Mouse (Mus musculus): ENCODE measurements at regions not wholly inside any gene's neighbourhood (a gene's known extent, or its start where the extent isn't known, plus 50 kb on each side); places are given as distances from the start of the nearest gene placed in this dataset.

- no peak for DNase-seq
These were observed 76.7 kb downstream of the Trim29 start for GRCm38 (mm10) chr9:43387397-43387796.

DNA sequence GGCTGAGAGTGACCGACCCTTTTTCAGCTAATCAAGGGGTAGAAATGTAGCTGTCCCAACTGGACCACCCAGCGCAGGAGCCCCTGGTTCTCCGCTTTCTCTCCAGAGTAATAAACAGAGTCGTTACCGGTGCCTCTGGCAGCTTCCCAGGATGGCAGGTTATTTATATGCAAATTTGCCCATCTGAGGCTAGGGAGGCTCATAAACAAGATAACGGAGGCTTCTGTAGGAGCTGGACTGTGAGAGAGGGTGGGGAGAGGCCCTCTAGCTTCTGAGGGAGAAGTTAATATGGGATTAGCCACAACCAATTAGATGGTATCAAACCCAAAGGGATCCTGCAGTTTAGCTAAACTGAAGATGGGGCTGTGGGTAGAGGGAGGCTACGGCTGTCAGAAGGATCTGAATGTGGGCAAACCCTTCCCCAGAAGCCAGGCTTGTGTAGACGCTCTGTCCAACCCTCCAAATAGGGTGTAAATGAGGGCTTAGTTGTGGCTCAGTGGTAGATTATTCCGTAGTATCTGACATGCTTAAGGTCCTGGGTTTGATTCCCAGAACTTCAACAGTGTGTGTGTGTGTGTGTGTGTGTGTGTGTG, 78.9 kb downstream of the Trim29 start:
- DNase-seq = no peak

DNA sequence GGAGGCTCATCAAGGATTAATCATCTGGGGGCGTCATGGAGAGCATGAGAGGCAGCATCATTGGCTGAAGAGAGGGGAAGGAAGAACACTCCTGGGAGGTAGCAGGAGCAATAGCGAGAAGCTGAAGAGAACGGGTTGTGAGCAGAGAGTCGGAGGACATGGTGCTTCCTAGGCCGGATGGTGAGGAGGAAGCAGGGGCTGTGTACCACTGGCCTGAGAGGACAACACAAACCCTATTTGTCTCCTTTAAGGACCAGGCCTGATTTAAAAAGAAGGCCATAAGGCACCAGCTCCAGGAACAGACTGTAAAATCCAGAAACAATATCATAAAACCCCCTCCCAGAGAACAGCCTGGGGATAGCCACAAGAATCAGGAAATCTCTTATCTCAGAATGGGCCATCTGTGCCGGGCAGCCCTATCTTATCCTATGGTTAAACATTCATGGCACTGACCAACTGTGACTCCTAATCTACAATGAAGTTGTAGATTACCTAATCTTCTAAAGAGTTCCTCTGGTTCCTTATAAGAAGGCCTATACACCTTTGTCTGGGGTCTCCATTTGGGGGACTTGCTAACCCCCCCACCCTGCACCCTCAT, 81.9 kb downstream of the Trim29 start:
- DNase-seq = no peak

GRCm38 (mm10) chr9:43394204-43394603, 83.6 kb downstream of the Trim29 start:
- peak; percentile 5 for DNase-seq

GRCm38 (mm10) chr9:43395209-43395608, 84.6 kb downstream of the Trim29 start:
- no peak for DNase-seq

DNA sequence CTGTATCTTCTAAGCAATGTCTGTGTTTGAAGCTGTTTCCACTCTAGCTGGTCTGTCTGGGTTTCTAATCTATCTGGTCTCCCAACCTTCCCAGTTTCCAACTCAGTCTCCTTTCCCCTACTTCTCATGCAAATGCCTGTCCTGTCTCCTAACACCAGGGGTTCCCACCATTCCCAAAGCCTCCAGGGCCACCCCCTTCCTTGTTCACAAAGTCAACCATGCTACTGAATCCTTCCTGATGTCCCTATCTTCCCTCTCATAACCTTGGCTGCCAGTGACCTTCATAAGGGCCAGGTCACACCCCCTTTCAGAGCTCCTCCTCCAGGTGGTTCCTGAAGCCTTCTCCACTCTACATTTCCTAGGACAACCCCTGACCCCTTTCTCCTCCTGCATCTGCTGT, 85.9 kb downstream of the Trim29 start:
- DNase-seq = no peak

GRCm38 (mm10) chr9:43408493-43408892, 97.8 kb downstream of the Trim29 start:
- DNase-seq = no peak

DNA sequence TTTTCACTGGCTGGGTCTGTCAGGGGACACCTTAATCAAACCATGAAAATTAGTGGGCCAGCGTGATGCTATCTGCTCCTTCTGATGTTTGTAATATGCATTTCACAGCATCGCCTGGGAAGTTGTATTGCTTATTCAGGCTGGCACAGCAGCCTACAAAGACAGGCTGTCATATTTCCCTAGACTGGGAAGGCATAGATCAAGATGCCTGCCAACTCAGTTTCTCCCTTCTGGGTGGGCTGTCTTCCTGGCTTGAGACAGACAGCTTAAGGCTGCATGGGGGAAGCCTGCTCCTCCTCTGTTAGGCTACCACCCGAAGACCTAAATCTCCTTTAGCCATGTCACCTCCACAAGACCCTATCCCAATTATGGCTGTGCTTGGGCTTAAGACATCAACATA, 101.8 kb downstream of the Trim29 start:
- DNase-seq = no peak

DNA sequence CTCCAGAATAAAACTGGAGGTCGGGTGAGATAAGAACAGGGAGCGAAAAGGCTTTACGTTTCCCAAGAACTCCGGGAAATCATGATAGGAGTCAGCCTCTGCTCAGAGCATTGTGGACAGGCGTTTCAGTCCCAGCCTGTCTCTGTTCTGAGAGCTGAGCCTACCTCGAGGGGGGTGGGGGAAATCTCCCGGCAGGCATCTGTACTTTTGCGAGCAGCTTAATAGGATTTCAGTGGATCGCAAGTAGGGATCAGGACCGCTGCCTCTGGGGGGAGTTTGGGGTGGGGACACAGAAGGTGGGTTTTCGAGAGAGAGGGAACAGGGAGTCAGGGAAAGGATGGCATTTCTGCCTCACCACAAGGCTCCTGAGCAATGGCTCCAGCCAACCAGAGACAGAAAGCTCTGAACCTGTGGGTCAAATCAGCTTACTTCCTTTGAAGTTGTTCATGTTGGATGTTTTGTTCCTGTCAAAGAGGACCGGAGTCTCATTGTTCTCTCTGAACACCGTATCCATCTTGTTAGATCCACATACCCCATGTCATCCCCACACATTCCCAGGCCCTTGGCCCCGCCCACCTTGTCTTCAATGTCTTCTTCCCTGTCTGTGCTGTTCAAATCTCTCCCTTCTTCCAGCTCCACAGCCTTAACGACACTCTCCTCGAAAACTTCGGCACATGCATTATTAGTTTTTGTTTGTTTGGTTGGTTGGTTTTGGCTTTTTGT, 109.5 kb downstream of the Trim29 start:
- DNase-seq = no peak

- no peak for DNase-seq
These were observed 116.4 kb downstream of the Trim29 start for GRCm38 (mm10) chr9:43427007-43427406.

DNA sequence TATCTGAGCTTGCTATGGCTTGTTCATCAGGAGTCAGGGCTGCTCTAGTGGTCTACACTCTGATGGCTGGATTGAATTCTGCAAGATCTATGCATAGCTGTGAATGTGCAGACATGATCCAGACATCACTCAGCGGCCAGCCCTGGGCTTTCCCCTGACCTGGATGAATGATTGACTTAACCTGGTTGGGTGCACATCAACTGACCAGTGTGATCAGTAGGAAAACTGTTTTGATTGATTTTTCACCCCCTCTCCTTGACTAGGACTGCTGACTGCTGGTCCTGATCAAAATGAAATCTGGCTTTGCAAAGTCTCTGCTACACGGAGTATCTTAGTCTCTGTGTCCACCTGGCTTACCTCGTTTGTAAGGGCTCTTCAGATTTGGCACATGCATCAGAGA, 123.3 kb downstream of the Trim29 start:
- no peak for DNase-seq

DNA sequence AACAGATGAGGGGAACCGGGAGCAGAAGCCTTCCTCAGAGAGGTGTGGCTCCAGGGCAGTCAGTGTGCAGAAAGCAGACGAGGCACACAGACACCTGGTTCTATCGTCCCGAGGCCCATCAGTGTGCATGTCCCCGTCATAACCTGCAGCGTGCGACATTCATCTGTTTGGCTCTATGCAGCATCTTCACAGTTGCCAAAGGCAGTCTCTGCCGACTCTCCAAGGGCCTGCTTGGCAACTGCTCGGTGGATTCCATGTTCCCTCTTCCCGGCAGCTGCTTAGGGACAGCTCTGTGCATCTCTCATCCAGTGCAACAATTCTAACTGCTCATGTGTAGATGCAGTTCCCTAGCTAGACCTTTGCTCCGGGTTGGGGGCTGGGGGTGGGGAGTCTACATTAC, 127.8 kb downstream of the Trim29 start:
- DNase-seq = no peak

- DNase-seq = no peak
These were observed 130.4 kb downstream of the Trim29 start for GRCm38 (mm10) chr9:43440959-43441510.

DNA sequence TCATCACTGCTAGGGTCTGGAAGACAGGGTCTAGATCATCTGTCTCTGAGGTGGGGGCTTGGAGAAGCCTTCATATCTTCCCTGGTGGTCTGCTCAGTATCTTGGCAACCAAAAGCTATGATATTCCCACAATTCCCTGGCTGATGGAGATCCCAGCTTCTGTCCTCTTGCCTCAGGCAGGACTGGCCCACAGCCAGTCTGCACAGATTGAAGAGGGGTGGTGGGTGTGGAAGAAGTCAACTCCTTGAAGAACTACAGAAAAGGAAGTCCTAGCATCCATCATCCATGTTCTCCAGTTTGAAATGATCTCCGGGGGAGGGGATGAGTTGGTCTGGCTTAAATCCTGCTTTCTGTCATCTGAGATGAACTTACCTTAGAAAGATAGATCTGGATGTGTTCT, 134.8 kb downstream of the Trim29 start:
- no peak for DNase-seq

GRCm38 (mm10) chr9:43447372-43447771, 136.7 kb downstream of the Trim29 start:
- no peak for DNase-seq

GRCm38 (mm10) chr9:43448981-43449380, 138.3 kb downstream of the Trim29 start:
- DNase-seq = no peak

- no peak for DNase-seq
These were observed 143.4 kb downstream of the Trim29 start for GRCm38 (mm10) chr9:43453953-43454582.

DNA sequence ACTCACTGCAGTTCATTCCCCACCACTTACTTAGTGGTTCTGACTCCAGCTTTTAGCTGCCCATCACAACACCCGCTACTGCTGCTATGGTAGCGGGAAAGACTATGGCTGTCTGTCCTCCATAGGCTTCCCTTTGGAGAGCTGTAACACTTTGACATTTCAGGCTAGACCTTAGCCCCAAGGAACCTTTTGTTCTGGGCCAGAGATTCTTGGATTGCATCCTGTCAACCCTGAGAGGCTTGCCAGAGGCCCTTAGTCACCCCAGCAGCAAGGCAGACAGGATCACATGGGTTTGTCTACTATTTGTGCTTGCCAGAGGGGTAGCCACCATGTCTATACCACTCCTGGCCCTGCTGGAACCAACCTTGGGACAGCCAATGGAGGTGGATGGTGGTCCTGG, 147.1 kb downstream of the Trim29 start:
- no peak for DNase-seq

DNA sequence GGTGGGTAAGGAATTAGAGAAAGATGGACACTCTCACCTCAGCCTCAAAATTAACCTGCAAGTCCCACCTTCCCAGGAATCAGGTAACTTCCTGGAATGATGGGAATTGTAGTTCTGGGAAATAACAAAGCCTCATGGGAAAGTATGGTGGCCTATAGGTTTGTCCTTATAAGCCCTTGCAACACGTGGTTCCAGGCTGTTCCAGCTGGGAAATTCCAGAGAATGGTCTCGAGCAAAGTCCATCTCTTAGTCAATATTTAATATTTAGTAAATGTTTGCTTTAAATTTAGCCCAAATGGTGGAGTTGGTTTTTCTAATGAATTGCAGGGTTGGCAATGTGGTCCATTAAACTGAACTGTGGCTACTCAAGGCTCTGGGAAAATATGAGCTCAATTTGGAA, 150.5 kb downstream of the Trim29 start:
- DNase-seq = no peak

DNA sequence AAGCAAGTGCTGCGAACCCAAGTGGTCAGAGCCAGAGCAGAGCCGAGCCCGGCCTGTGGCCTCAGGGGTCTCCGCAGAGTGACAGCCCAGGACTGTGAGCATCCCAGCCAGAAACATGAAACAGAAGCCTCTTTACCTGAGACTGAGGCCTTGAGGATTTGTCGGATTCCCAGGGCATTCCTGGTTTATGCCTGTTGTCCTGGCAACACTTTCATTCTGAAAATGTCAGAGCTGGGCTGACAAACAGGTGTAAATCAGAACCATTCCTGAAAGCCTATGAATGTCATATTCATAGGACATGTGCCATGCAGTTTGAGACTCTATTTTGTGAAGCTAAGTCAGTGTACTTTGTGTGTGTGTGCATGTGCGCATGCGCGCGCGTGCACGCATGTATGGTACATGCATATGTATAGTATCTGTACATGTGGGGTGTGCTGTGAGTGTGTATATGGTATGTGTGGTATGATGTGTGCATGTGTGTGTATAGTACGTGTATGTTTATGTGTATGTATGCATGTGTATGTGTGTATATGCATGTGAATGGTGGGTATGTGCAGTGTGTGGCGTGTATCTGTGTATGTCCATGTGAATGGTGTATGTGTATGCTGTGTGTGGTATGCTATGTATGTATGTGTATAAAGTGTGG, 152.9 kb downstream of the Trim29 start:
- no peak for DNase-seq

DNA sequence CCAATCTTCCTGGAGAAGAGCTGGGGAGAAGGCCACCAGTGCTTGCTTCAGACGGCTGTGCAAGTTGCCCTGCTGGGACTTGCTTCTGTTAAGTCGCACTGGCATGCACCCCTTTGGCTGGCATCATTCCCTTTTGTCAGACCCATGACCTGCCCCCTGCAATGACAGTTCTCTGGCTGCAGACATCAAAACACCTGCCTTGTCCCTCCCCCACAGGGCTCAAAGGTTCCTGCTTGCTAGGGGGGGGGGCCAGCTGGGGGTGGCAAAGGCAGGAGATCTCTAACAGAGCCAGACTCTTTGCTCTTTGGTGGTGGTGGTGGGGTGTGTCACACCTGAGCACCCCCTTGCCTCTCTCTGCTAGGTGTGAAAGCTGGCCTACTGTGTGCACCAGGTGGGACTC, 154.5 kb downstream of the Trim29 start:
- DNase-seq = no peak

DNA sequence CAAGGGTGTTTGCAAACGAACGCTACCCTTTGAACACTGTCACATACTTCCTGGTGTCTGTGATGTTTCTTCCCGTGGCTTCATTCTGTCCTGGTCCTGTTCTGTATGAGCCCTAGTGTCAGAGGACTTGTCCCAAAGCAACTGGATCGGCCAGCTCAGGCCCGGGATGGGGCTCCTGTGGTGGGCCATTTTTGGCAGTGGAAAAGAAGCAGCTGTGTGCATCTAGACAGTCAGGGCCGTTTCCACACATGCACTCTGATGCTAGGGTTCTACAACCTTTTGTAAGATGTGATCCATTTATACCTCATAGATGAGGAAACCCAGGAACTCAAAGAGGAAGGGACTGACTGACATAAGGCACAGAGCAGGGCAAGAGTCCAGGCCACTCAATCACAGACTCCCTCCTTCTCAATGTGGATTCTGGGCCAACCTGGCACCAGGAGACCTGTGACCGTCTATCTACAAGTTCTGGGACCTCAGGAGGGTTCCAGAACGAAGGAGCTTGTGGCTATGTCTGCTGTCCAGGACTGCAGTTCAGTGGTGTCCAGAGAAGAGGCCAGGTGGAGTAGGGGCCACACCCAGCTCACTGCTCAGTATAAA, 155.2 kb downstream of the Trim29 start:
- DNase-seq = peak; percentile 25

GRCm38 (mm10) chr9:43466883-43467282, 156.2 kb downstream of the Trim29 start:
- DNase-seq = no peak
